Comparison of ENCODE assay signal across 8 mouse cellular contexts in genomic region chr4:150035280-150035679, GRCm38 (mm10). TPM values are rescaled to one million over a fixed set of nuclear protein-coding genes. Genes with fewer than 3 reads are reported as not detected.
DNase-seq lines count a peak whose midpoint lies in the region.

No protein-coding gene starts in this region.

- DNase-seq in CD8-positive naive resting alpha-beta T cell, adult 2 months (ENCODE audit: low read depth in 2 of 2, low spot score in 2 of 2): peak; percentile 78 to 81
- peak; percentile 84 for DNase-seq in adrenal gland, adult 2 months
- peak; percentile 79 for DNase-seq in embryo, embryonic 11.5 days (ENCODE audit: low read depth, low spot score)
- peak; percentile 54 for DNase-seq in heart, postnatal 25 days (ENCODE audit: low spot score)
- DNase-seq in layer of hippocampus, postnatal 10 days (ENCODE audit: low spot score in 2 of 2): peak; percentile 96
- peak; percentile 94 for DNase-seq in lung, postnatal 36 days
- peak; percentile 78 for DNase-seq in skeletal muscle tissue, adult 2 months (ENCODE audit: low read depth, low spot score)
- DNase-seq in yolk sac, embryonic 10.5 days (ENCODE audit: low spot score): peak; percentile 66

- intact Hi-C loops in heart, postnatal 25 days (cut with DNase I): loop anchor here (1.0 kb wide), 1 partner anchor 64 kb away; no protein-coding TSS in a partner anchor

RNA-seq across cellular contexts. Expression of gene H6pd, which starts 26.5 kb away (rescaled TPM):
- total RNA-seq in adrenal gland, adult 2 months (2021): 100 to 1,000 TPM; 120 to 197 TPM
- polyA plus RNA-seq in adrenal gland, adult 2 months (2012; rRNA removed): 146 and 154 TPM in 2 replicates
- 10 to 100 TPM; 39.8 to 45.4 TPM for total RNA-seq in heart, postnatal 25 days (2021)
- total RNA-seq in layer of hippocampus, postnatal 10 days (2021): 10 to 100 TPM; 10.7 to 12.8 TPM

RNA-seq across cellular contexts. Expression of gene Gpr157, which starts 51.9 kb away (rescaled TPM):
- total RNA-seq in adrenal gland, adult 2 months (2021): 1 to 10 TPM; 1.0 to 2.0 TPM
- 1.9 and 2.2 TPM in 2 replicates for polyA plus RNA-seq in adrenal gland, adult 2 months (2012; rRNA removed)
- 10 to 100 TPM; 34.8 to 37.8 TPM for total RNA-seq in heart, postnatal 25 days (2021)
- 1 to 10 TPM; 1.0 to 1.6 TPM for total RNA-seq in layer of hippocampus, postnatal 10 days (2021)

Comparison
In these comparisons a context has a peak if more than half of its experiments do, and no peak if none do; other contexts are left out.
1. Peak in every context shown above with its lines: DNase-seq.
2. RNA of gene Gpr157, which starts 51.9 kb away (total RNA-seq): 34.8 to 37.8 TPM in heart, postnatal 25 days; 1.0 to 2.0 TPM in adrenal gland, adult 2 months and 1.0 to 1.6 TPM in layer of hippocampus, postnatal 10 days; every median in the first group is over 10 times any median in the second.